Mouse (Mus musculus) midbrain, postnatal 0 days (tissue): ENCODE results near the gene Ppp1r14d. TPM values are rescaled to one million over a fixed set of nuclear protein-coding genes. Genes with fewer than 3 reads are reported as not detected.

Source experiments
- ATAC-seq: fragments of 200-750 bp; cut with Nextera tagmentation; 2 replicates; pipeline ENCODE4 v1.8.0; 2017; ENCODE audit warnings: moderate number of reproducible peaks, mild to moderate bottlenecking, moderate TSS enrichment, moderate library complexity; ENCODE audit not compliant: low FRiP score
- DNase-seq: peaks from one replicate; pipeline ENCODE4 v3.0.0-alpha.2; 2015; ENCODE audit warnings: low spot score
- H3K27ac ChIP-seq: fragments of 300-500 bp; sonication (generic); 2 replicates; pipeline ENCODE4 v1.5.1; 2014; ENCODE audit warnings: low read depth, mild to moderate bottlenecking, low read length, mixed read lengths
- H3K27me3 ChIP-seq: fragments of 300-500 bp; sonication (generic); 2 replicates; pipeline ENCODE4 v1.6.1; 2014; ENCODE audit warnings: low read length, control low read depth, mixed read lengths; ENCODE audit not compliant: insufficient read depth
- H3K36me3 ChIP-seq: fragments of 300-500 bp; sonication (generic); 2 replicates; pipeline ENCODE4 v1.6.1; 2014; ENCODE audit warnings: low read length, control low read depth, mixed read lengths; ENCODE audit not compliant: insufficient read depth
- H3K4me1 ChIP-seq: fragments of 300-500 bp; sonication (generic); 2 replicates; pipeline ENCODE4 v1.6.1; 2014; ENCODE audit warnings: mild to moderate bottlenecking, control low read depth, antibody characterized with exemption, low read length, mixed read lengths; ENCODE audit not compliant: insufficient read depth
- H3K4me2 ChIP-seq: fragments of 300-500 bp; sonication (generic); 2 replicates; pipeline ENCODE4 v1.6.1; 2014; ENCODE audit warnings: low read depth, mild to moderate bottlenecking, low read length, mixed read lengths; ENCODE audit not compliant: poor library complexity, severe bottlenecking
- H3K4me3 ChIP-seq: fragments of 300-500 bp; sonication (generic); 2 replicates; pipeline ENCODE4 v1.5.1; 2014; ENCODE audit warnings: low read depth, mild to moderate bottlenecking, low read length, moderate library complexity
- H3K9ac ChIP-seq: fragments of 300-500 bp; sonication (generic); replicated peaks from 2 replicates; pipeline ENCODE4 v1.6.1; 2014; ENCODE audit warnings: mild to moderate bottlenecking, low read length, moderate library complexity, mixed read lengths; ENCODE audit not compliant: poor library complexity, severe bottlenecking
- H3K9me3 ChIP-seq: fragments of 300-500 bp; sonication (generic); 2 replicates; pipeline ENCODE4 v1.6.1; 2016; ENCODE audit warnings: low read length, control low read depth
- CTCF ChIP-seq: IDR thresholded peaks from 2 replicates; pipeline ENCODE4 v1.5.1; 2016; ENCODE audit warnings: antibody characterized with exemption, mild to moderate bottlenecking
- WGBS: fragments of 180-500 bp; shearing (Covaris S2); extraction: QIAGEN DNeasy Blood & Tissue Kit; methylation state at CpG from one replicate; pipeline ENCODE4 v1.1.7; 2014; 5-methylcytosine and 5-hydroxymethylcytosine counted together
- polyA plus RNA-seq: library from polyadenylated mRNA; unstranded; fragments of >200 nt; fragmentation: Nextera tagmentation; extraction: Ambion mirVana; gene quantifications from 2 replicates; pipeline ENCODE4 v1.2.1, GENCODE M21; 2015
- total RNA-seq: library from RNA; depleted of rRNA; stranded (reverse); fragments of >200 nt; gene quantifications from 2 replicates; pipeline ENCODE4 v1.2.3, GENCODE M21; 2014; rRNA removed

Gene Ppp1r14d
- total RNA-seq (not detected in 2 replicates), polyA plus RNA-seq (not detected in 2 replicates)

GRCm38 (mm10) chr2:119229775-119230704 lies at the start of gene Ppp1r14d:
Gene Ppp1r14d (minus strand): TSS chr2:119229906.
- no peak for TF ChIP-seq CTCF
- Histone ChIP-seq H3K4me2 (no peak within 1 kb of the TSS), H3K4me3 (no peak within 1 kb of the TSS), H3K4me1 (no peaks in the 10 kb centered on the region), H3K9ac (no peak within 1 kb of the TSS), H3K27ac (no peak within 1 kb of the TSS), H3K9me3 (no peaks in the 10 kb centered on the region), H3K27me3 (no peaks in the 10 kb centered on the region), H3K36me3 (no peaks in the 10 kb centered on the region)
- DNase-seq (no peak), ATAC-seq (no peak)
- WGBS, result 74% methylated on average over 6 of the region's 6 CpGs

- H3K36me3 ChIP-seq, result no peaks in the 10 kb centered on the region
- ATAC-seq (no peak), DNase-seq (no peak)
- no peaks in the 10 kb centered on the region for H3K9me3 ChIP-seq
- TF ChIP-seq CTCF, result no peak
- H3K27ac ChIP-seq, result no peak overlapping the region
- no peak overlapping the region for H3K9ac ChIP-seq
- H3K4me2 ChIP-seq, result no peak overlapping the region
- 91% methylated on average over 23 of the region's 23 CpGs for WGBS
- no peaks in the 10 kb centered on the region for H3K4me1 ChIP-seq
- H3K4me3 ChIP-seq, result no peak overlapping the region
- no peaks in the 10 kb centered on the region for H3K27me3 ChIP-seq
These were observed 48.1 kb upstream of the Ppp1r14d start for GRCm38 (mm10) chr2:119277810-119278209.

- no peak for DNase-seq
- Histone ChIP-seq H3K9me3 (no peaks in the 10 kb centered on the region), H3K4me3 (no peak overlapping the region), H3K27me3 (no peaks in the 10 kb centered on the region), H3K27ac (no peak overlapping the region), H3K4me1 (no peaks in the 10 kb centered on the region), H3K9ac (no peak overlapping the region), H3K4me2 (no peak overlapping the region), H3K36me3 (no peaks in the 10 kb centered on the region)
- 78% methylated on average over 7 of the region's 7 CpGs for WGBS
- no peak for ATAC-seq
- no peak for TF ChIP-seq CTCF
These were observed 47.2 kb upstream of the Ppp1r14d start for GRCm38 (mm10) chr2:119276926-119277325.

- no peaks in the 10 kb centered on the region for H3K27me3 ChIP-seq
- H3K4me1 ChIP-seq, result peaks cover 7% of the 10 kb centered on the region; the same call in 1 of the 2 replicates
- no peak for TF ChIP-seq CTCF
- no peaks in the 10 kb centered on the region for H3K36me3 ChIP-seq
- H3K4me3 ChIP-seq, result no peak overlapping the region
- WGBS, result 84% methylated on average over 1 of the region's 1 CpGs
- H3K4me2 ChIP-seq, result no peak overlapping the region
- no peak overlapping the region for H3K9ac ChIP-seq
- DNase-seq, result no peak
- H3K9me3 ChIP-seq, result no peaks in the 10 kb centered on the region
- H3K27ac ChIP-seq, result no peak overlapping the region
- ATAC-seq, result no peak
These were observed 44.4 kb upstream of the Ppp1r14d start for GRCm38 (mm10) chr2:119274126-119274525.

GRCm38 (mm10) chr2:119270643-119271331 lies 41.1 kb upstream of the Ppp1r14d start, which contains the start of gene Rhov:
Gene Rhov (minus strand): TSS chr2:119271272.
- Histone ChIP-seq H3K36me3 (no peaks in the 10 kb centered on the region), H3K27ac (peak within 1 kb of the TSS; percentile 86), H3K27me3 (no peaks in the 10 kb centered on the region), H3K4me2 (peak within 1 kb of the TSS; percentile 73), H3K9ac (peak within 1 kb of the TSS; percentile 96), H3K4me3 (peak within 1 kb of the TSS; percentile 85), H3K4me1 (peaks cover 10% of the 10 kb centered on the region; the same call in 1 of the 2 replicates), H3K9me3 (no peaks in the 10 kb centered on the region)
- peak; percentile 70 for TF ChIP-seq CTCF
- under 1% methylated on average over 44 of the region's 49 CpGs for WGBS
- ATAC-seq (peak; percentile 86), DNase-seq (peak; percentile 83)

- ATAC-seq (no peak), DNase-seq (no peak)
- H3K9ac ChIP-seq, result peak overlapping the region; percentile 96
- peak overlapping the region; percentile 85 for H3K4me3 ChIP-seq
- no peaks in the 10 kb centered on the region for H3K36me3 ChIP-seq
- H3K4me2 ChIP-seq, result peak overlapping the region; percentile 73
- H3K4me1 ChIP-seq, result peaks cover 10% of the 10 kb centered on the region; the same call in 1 of the 2 replicates
- no peak for TF ChIP-seq CTCF
- H3K27me3 ChIP-seq, result no peaks in the 10 kb centered on the region
- no peaks in the 10 kb centered on the region for H3K9me3 ChIP-seq
- WGBS, result 49% methylated on average over 9 of the region's 9 CpGs
- peak overlapping the region; percentile 86 for H3K27ac ChIP-seq
These were observed 40.6 kb upstream of the Ppp1r14d start for GRCm38 (mm10) chr2:119270286-119270642.
